Mouse (Mus musculus): ENCODE measurements around the gene Ppm1l.

DNA sequence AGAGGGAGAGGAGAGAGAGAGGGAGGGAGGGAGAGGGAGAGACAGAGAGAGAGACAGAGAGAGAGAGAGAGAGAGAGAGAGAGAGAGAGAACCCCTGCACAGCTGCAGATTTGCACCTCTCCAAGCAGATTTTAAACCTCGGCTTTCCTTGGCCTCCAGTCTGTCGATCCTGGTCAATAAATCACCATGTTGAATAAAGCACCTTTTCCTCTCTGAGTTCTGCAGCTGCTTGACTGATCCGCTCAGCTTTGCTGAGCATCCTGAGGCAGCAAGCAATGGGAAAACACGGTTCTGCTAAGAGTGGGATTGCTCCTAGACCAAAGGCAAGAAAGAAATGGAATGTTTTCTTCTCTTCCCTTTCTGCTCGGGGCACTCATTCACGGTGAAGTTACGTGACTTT, 195.7 kb downstream of the Ppm1l start:
- no peak for TF ChIP-seq CTCF (IDR thresholded peaks at IDR 0.05; ENCODE audit: borderline replicate concordance, extremely low read depth, insufficient read depth, insufficient read length)
- TF ChIP-seq POLR2A (IDR thresholded peaks at IDR 0.05; ENCODE audit: borderline replicate concordance, extremely low read depth, insufficient read depth, insufficient read length, poor library complexity, severe bottlenecking) = no peak

Measured in brain, embryonic 14.5 days (tissue).